Mouse (Mus musculus): ENCODE measurements at regions not wholly inside any gene's neighbourhood (a gene's known extent, or its start where the extent isn't known, plus 50 kb on each side); places are given as distances from the start of the nearest gene placed in this dataset.

DNA sequence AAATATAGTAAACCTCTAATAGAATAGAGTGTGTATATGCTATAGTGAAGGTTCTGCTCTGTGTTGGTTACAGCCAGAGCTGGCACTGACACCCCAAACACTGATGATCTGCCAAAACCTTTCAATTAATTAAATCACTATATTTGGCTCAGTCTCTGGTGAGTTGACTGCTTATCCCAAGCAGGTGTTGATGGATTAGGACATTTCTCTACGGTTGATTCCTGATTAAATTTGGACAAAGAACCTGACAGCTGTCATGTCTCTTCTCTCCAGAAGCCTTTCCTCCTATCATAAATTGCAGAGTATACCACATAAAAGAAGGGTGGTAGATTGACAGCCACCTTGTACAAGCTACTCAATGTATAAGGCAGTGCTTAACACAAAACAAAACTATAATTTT lies 1608.4 kb upstream of the Cdh9 start:
- no peak for TF ChIP-seq POLR2A (IDR thresholded peaks at IDR 0.05; ENCODE audit: insufficient read depth, low read depth, low read length)
- Histone ChIP-seq H3K27me3 (ENCODE audit: control insufficient read depth, insufficient read depth, low read length) (no peaks in the 10 kb centered on the region), H3K4me3 (no peak overlapping the region)

DNA sequence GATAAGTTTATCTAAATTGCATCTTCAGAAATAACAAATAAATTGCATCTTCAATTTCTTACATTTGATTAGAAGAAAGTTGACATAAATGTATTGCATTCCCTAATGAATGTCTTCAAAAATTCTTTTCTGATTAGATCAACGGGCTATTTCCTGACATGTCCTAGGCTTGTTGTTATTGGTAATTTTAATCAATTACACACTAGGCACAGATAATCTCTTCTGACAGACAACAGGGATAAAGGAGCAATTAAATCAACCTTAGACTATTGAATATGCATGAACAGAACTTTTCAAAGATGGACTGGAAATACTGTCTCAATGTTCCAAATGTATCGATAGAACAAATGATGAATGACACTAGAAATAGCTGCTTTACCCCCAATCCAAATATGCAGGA lies 1579.8 kb upstream of the Cdh9 start:
- intact Hi-C loops (cut with DNase I) = no loop called here
- H3K79me2 ChIP-seq (replicated peaks; ENCODE audit: control insufficient read depth, insufficient read depth, low read length) = no peaks in the 10 kb centered on the region
- TF ChIP-seq EP300 (IDR thresholded peaks at IDR 0.05; ENCODE audit: insufficient read depth, low read depth, low read length) (no peak), CTCF (IDR thresholded peaks at IDR 0.05) (no peak), POLR2A (IDR thresholded peaks at IDR 0.05; ENCODE audit: insufficient read depth, low read depth, low read length) (no peak)
- no peak overlapping the region for H3K27ac ChIP-seq
- H3K36me3 ChIP-seq (ENCODE audit: control insufficient read depth, insufficient read depth, low read length) = no peaks in the 10 kb centered on the region
- WGBS = 82% methylated on average over 2 of the region's 2 CpGs
- H3K4me3 ChIP-seq = no peak overlapping the region
- no peaks in the 10 kb centered on the region for H3K4me1 ChIP-seq (ENCODE audit: control insufficient read depth, insufficient read depth, low read length)
- no peaks in the 10 kb centered on the region for H3K27me3 ChIP-seq (ENCODE audit: control insufficient read depth, insufficient read depth, low read length)
- H3K9ac ChIP-seq (ENCODE audit: low read depth, low read length) = no peak overlapping the region
- DNase-seq = no peak

More for the DNA sequence above, 1608.4 kb upstream of the Cdh9 start:
- 55% methylated on average over 1 of the region's 1 CpGs for WGBS
- intact Hi-C loops (cut with DNase I) = no loop called here
- Histone ChIP-seq H3K9ac (ENCODE audit: low read depth, low read length) (no peak overlapping the region), H3K36me3 (ENCODE audit: control insufficient read depth, insufficient read depth, low read length) (no peaks in the 10 kb centered on the region), H3K27ac (no peak overlapping the region), H3K79me2 (replicated peaks; ENCODE audit: control insufficient read depth, insufficient read depth, low read length) (no peaks in the 10 kb centered on the region), H3K4me1 (ENCODE audit: control insufficient read depth, insufficient read depth, low read length) (no peaks in the 10 kb centered on the region)
- no peak for DNase-seq

- H3K4me1 ChIP-seq (ENCODE audit: control insufficient read depth, insufficient read depth, low read length) = no peaks in the 10 kb centered on the region
- no peak overlapping the region for H3K27ac ChIP-seq
- H3K9ac ChIP-seq (ENCODE audit: low read depth, low read length) = no peak overlapping the region
- WGBS = 62% methylated on average over 3 of the region's 3 CpGs
- no peak for DNase-seq
- H3K36me3 ChIP-seq (ENCODE audit: control insufficient read depth, insufficient read depth, low read length) = no peaks in the 10 kb centered on the region
- no peak for TF ChIP-seq CTCF (IDR thresholded peaks at IDR 0.05)
- no peak for TF ChIP-seq EP300 (IDR thresholded peaks at IDR 0.05; ENCODE audit: insufficient read depth, low read depth, low read length)
- TF ChIP-seq POLR2A (IDR thresholded peaks at IDR 0.05; ENCODE audit: insufficient read depth, low read depth, low read length) = no peak
- no peak overlapping the region for H3K4me3 ChIP-seq
- intact Hi-C loops (cut with DNase I) = no loop called here
- no peaks in the 10 kb centered on the region for H3K79me2 ChIP-seq (replicated peaks; ENCODE audit: control insufficient read depth, insufficient read depth, low read length)
- no peaks in the 10 kb centered on the region for H3K27me3 ChIP-seq (ENCODE audit: control insufficient read depth, insufficient read depth, low read length)
Measured at GRCm38 (mm10) chr15:15155422-15155821, 1573.1 kb upstream of the Cdh9 start.

GRCm38 (mm10) chr15:15170387-15170786 lies 1558.2 kb upstream of the Cdh9 start:
- TF ChIP-seq CTCF (IDR thresholded peaks at IDR 0.05) (no peak), POLR2A (IDR thresholded peaks at IDR 0.05; ENCODE audit: insufficient read depth, low read depth, low read length) (no peak), EP300 (IDR thresholded peaks at IDR 0.05; ENCODE audit: insufficient read depth, low read depth, low read length) (no peak)
- WGBS = 79% methylated on average over 1 of the region's 1 CpGs
- Histone ChIP-seq H3K79me2 (replicated peaks; ENCODE audit: control insufficient read depth, insufficient read depth, low read length) (no peaks in the 10 kb centered on the region), H3K27ac (no peak overlapping the region), H3K36me3 (ENCODE audit: control insufficient read depth, insufficient read depth, low read length) (no peaks in the 10 kb centered on the region), H3K4me1 (ENCODE audit: control insufficient read depth, insufficient read depth, low read length) (no peaks in the 10 kb centered on the region), H3K4me3 (no peak overlapping the region), H3K9ac (ENCODE audit: low read depth, low read length) (no peak overlapping the region), H3K27me3 (ENCODE audit: control insufficient read depth, insufficient read depth, low read length) (no peaks in the 10 kb centered on the region)
- DNase-seq = no peak
- intact Hi-C loops (cut with DNase I) = no loop called here

DNA sequence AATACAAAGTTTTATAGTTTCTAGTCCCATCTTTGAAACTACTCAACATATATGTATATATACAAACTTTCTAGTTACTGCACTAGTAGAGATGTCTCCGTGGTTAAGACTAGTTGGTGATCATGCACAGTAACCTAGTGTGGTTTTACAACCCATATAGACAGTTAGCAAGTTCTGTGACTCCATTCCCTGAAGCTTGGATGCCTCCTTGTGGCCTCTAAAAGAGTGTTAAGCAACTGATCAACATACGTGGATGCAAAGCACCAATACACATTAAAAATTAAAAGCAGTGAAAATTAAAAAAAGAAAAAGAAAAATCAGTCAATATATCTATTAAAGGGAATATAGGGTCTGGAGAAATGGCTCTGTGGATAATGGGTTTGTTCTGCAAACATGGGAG lies 1508.3 kb upstream of the Cdh9 start:
- intact Hi-C loops (cut with DNase I) = no loop called here
- TF ChIP-seq EP300 (IDR thresholded peaks at IDR 0.05; ENCODE audit: insufficient read depth, low read depth, low read length) (no peak), POLR2A (IDR thresholded peaks at IDR 0.05; ENCODE audit: insufficient read depth, low read depth, low read length) (no peak), CTCF (IDR thresholded peaks at IDR 0.05) (no peak)
- 34% methylated on average over 2 of the region's 2 CpGs for WGBS

DNA sequence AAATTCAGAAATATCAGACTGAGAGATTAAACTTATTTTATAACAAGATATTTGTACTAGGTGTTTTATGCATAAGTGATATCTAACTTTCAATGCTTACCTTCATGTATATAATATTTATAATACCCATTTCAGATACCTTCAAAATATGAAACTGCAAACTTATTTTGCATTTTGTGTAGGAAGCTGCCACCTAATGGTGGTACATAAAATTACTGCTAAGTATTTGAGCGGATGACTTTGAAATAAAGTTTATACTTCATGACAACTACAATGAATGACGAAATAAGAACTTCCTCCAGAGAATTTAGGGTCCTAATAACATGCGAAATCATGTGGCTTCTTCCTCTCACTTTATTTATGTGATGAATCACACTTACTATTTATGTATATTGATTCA lies 1498.6 kb upstream of the Cdh9 start:
- Histone ChIP-seq H3K4me3 (no peak overlapping the region), H3K79me2 (replicated peaks; ENCODE audit: control insufficient read depth, insufficient read depth, low read length) (no peaks in the 10 kb centered on the region), H3K9ac (ENCODE audit: low read depth, low read length) (no peak overlapping the region), H3K27me3 (ENCODE audit: control insufficient read depth, insufficient read depth, low read length) (no peaks in the 10 kb centered on the region), H3K36me3 (ENCODE audit: control insufficient read depth, insufficient read depth, low read length) (no peaks in the 10 kb centered on the region), H3K27ac (no peak overlapping the region), H3K4me1 (ENCODE audit: control insufficient read depth, insufficient read depth, low read length) (no peaks in the 10 kb centered on the region)
- WGBS = 58% methylated on average over 3 of the region's 3 CpGs
- intact Hi-C loops (cut with DNase I) = no loop called here
- no peak for DNase-seq
- TF ChIP-seq POLR2A (IDR thresholded peaks at IDR 0.05; ENCODE audit: insufficient read depth, low read depth, low read length) = no peak
- peak; percentile 26; the same call in 1 of the 2 replicates for TF ChIP-seq CTCF (IDR thresholded peaks at IDR 0.05)

More for the DNA sequence above, 1508.3 kb upstream of the Cdh9 start:
- DNase-seq = no peak
- H3K27ac ChIP-seq = no peak overlapping the region
- H3K4me3 ChIP-seq = no peak overlapping the region
- no peaks in the 10 kb centered on the region for H3K36me3 ChIP-seq (ENCODE audit: control insufficient read depth, insufficient read depth, low read length)
- no peaks in the 10 kb centered on the region for H3K4me1 ChIP-seq (ENCODE audit: control insufficient read depth, insufficient read depth, low read length)
- no peaks in the 10 kb centered on the region for H3K79me2 ChIP-seq (replicated peaks; ENCODE audit: control insufficient read depth, insufficient read depth, low read length)
- H3K9ac ChIP-seq (ENCODE audit: low read depth, low read length) = no peak overlapping the region
- H3K27me3 ChIP-seq (ENCODE audit: control insufficient read depth, insufficient read depth, low read length) = no peaks in the 10 kb centered on the region
